Mouse (Mus musculus) C2C12 (cell line): ENCODE results near the gene Stard8. TPM values are rescaled to one million over a fixed set of nuclear protein-coding genes. Genes with fewer than 3 reads are reported as not detected.
"Not testable (repeated sequence)": the region's sequence is repeated elsewhere in the genome, so short reads cannot be mapped to it uniquely, and the experiment has no call there.

Experiments used
- H3K27me3 ChIP-seq: one replicate; pipeline ENCODE4 v1.6.1; 2011; ENCODE audit not compliant: control insufficient read depth, insufficient read depth, insufficient read length
- H3K36me3 ChIP-seq: one replicate; pipeline ENCODE4 v1.6.1; 2011; ENCODE audit not compliant: control insufficient read depth, insufficient read depth
- H3K4me3 ChIP-seq: one replicate; pipeline ENCODE4 v1.5.1; 2011; ENCODE audit warnings: mild to moderate bottlenecking, control low read depth; ENCODE audit not compliant: poor library complexity, insufficient read depth, severe bottlenecking
- H3K79me2 ChIP-seq: one replicate; pipeline ENCODE4 v1.6.1; 2011; ENCODE audit not compliant: control insufficient read depth, insufficient read depth
- H3K79me3 ChIP-seq: one replicate; pipeline ENCODE4 v1.6.1; 2011; ENCODE audit warnings: low read depth, control low read depth
- H3ac ChIP-seq: one replicate; pipeline ENCODE3; 2011; ENCODE audit warnings: low read depth; ENCODE audit not compliant: control insufficient read depth, insufficient read length
- CEBPB ChIP-seq: IDR thresholded peaks from one replicate; pipeline ENCODE4 v1.6.1; 2011; ENCODE audit warnings: low read depth, mild to moderate bottlenecking, control low read depth, moderate library complexity
- CTCF ChIP-seq: IDR thresholded peaks from one replicate; pipeline ENCODE4 v1.5.1; 2011; ENCODE audit not compliant: control insufficient read depth, insufficient read depth, insufficient read length
- FOSL1 ChIP-seq: IDR thresholded peaks from one replicate; pipeline ENCODE4 v1.8.0; 2011; ENCODE audit warnings: mild to moderate bottlenecking, low read length; ENCODE audit not compliant: poor library complexity, insufficient read depth, severe bottlenecking
- MAX ChIP-seq: IDR thresholded peaks from one replicate; pipeline ENCODE4 v1.6.1; 2011; ENCODE audit warnings: mild to moderate bottlenecking, control low read depth
- MYOD1 ChIP-seq: IDR thresholded peaks from one replicate; pipeline ENCODE4 v1.6.1; 2011; ENCODE audit warnings: low read depth; ENCODE audit not compliant: control insufficient read depth, insufficient read length
- MYOG ChIP-seq: IDR thresholded peaks from one replicate; pipeline ENCODE4 v1.6.1; 2011; ENCODE audit not compliant: control insufficient read depth, insufficient read length; ENCODE audit errors: extremely low read depth
- USF1 ChIP-seq: IDR thresholded peaks from one replicate; pipeline ENCODE4 v1.6.1; 2011; ENCODE audit warnings: low read depth, mild to moderate bottlenecking, control low read depth, moderate library complexity
- long read RNA-seq, 2 experiments: library from polyadenylated mRNA; unstranded; transcript quantifications; one replicate each; pipeline ENCODE4 v2.0.0; 2019 to 2020
- polyA plus RNA-seq: library from polyadenylated mRNA; unstranded; fragments of >200 nt; fragmentation: generic; extraction: Trizol; gene quantifications from one replicate; pipeline ENCODE4 v1.2.1, GENCODE M21; 2012; ENCODE audit warnings: missing spikeins

Gene Stard8
- polyA plus RNA-seq, result not detected
- long read RNA-seq, experiment 1, result 0 reads
- long read RNA-seq, experiment 2, result 0 reads

DNA sequence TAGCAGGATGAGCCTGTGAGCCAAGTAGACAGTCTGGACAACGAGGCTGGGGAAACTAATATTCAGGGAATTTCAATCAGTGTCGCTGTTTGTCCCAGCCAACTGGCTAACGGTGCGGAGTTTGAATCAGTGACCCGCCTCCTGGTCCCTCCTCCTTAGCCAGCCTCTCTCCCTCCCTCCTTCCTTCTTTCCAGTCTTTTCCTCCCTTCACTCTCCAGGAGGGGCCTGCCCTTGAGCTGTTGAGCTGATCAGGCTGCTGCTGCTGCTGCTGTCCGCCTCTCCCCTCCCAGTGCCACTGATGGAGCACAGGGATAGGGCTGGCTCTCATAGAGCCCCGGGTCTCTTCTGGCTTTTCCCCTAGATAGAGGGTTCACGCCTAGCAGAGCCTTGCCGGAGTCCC is at the start of gene Stard8:
Stard8 (plus strand) TSS at position 203 of the 400 bp plus-strand sequence.
- TF ChIP-seq MAX (no peak), USF1 (no peak), CEBPB (no peak), CTCF (no peak), FOSL1 (no peak), MYOD1 (no peak), MYOG (no peak)
- H3K4me3 ChIP-seq, result no peak within 1 kb of the TSS
- no peak within 1 kb of the TSS for H3ac ChIP-seq
- peaks cover 3% of the 10 kb centered on the region for H3K27me3 ChIP-seq
- H3K36me3 ChIP-seq, result no peaks in the 10 kb centered on the region
- no peaks in the 10 kb centered on the region for H3K79me2 ChIP-seq
- H3K79me3 ChIP-seq, result no peaks in the 10 kb centered on the region

DNA sequence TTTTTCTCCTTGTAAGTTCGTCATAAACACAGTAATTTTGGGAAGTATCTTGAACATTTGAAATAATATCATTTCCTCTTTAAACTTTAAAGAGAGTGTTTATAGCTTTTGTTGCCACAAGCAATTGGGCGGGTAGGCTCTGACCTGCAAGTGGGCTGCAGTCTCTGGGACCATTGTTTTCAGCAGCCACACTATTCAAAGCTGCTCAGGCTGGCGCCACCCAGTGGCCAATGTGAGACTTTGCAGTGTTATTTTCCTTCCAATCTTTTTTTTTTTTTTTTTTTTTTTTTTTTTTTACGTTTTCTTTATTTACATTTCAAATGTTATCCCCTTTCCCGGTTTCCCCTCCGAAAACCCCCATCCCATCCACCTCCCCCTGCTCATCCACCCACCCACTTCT is 49.1 kb upstream of the Stard8 start:
- TF ChIP-seq CTCF (peak; percentile 14), USF1 (no peak), CEBPB (no peak), MYOD1 (no peak), MYOG (no peak), MAX (no peak), FOSL1 (no peak)
- no peaks in the 10 kb centered on the region for H3K79me2 ChIP-seq
- no peaks in the 10 kb centered on the region for H3K79me3 ChIP-seq
- H3K27me3 ChIP-seq, result no peaks in the 10 kb centered on the region
- H3K36me3 ChIP-seq, result no peaks in the 10 kb centered on the region
- H3K4me3 ChIP-seq, result no peak overlapping the region
- no peak overlapping the region for H3ac ChIP-seq

DNA sequence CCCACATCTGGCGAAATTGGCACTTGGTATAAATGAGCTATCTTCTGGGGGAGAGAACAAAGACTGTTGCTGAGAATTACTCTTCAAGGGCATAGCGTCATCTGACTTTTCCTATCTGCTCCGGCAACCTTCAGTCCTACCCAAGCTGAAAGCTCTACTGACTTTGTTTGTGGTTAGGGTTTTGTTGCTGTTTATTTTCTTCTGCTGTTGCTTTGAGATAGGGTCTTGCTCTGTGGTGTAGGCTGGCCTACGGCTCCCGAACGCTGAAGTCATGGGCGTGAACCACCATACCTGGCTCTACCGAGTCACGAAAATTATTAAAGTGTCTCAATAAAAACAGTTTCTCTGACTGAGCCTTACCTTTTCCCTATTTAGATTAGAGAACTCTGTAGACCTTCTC is 44.8 kb upstream of the Stard8 start:
- no peaks in the 10 kb centered on the region for H3K79me2 ChIP-seq
- no peak overlapping the region for H3K4me3 ChIP-seq
- H3K79me3 ChIP-seq, result no peaks in the 10 kb centered on the region
- H3ac ChIP-seq, result no peak overlapping the region
- no peak for TF ChIP-seq MAX
- no peak for TF ChIP-seq MYOG
- no peak for TF ChIP-seq CEBPB
- H3K27me3 ChIP-seq, result no peaks in the 10 kb centered on the region
- no peaks in the 10 kb centered on the region for H3K36me3 ChIP-seq

DNA sequence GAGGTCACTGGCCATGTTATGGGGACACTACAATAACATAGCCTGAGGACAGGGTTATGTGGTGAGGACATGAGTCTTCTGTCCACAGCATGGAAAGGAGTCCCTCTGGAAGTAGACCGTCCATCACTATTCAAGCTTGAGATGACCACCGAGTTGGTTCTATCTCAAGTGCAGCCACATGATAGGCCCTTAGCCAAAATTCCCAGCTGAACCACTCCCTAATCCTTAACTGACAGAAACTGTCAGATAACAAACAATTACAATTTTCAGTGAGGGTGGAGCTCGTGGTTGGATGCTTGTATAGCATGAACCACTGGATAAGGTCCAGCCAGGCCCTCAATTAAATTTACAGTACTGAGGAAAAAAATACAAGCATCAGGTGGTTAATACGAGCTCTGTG is 44.0 kb upstream of the Stard8 start:
- no peaks in the 10 kb centered on the region for H3K79me2 ChIP-seq
- no peaks in the 10 kb centered on the region for H3K79me3 ChIP-seq
- H3K36me3 ChIP-seq, result no peaks in the 10 kb centered on the region
- H3K4me3 ChIP-seq, result no peak overlapping the region
- H3K27me3 ChIP-seq, result no peaks in the 10 kb centered on the region
- TF ChIP-seq MYOD1 (no peak), MAX (no peak), FOSL1 (no peak), USF1 (no peak), CTCF (no peak), CEBPB (no peak)
- H3ac ChIP-seq, result no peak overlapping the region

DNA sequence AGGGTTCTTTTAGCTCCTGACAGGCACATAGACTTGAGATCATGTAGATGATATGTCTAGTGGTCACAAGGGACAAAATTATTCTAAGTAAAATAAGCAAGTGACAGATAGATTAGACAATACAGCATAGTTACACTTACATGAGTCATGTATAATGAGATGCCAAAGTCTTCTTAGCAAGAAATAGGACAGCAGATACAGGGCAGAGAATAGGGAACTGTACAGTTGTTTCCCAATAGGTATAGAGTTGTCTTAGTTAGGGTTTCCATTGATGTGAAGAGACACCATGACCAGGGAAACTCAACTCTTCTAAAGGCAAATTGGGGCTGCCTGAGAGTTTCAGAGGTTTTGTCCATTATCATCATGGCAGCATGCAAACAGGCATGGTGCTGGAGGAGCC is 39.3 kb upstream of the Stard8 start:
- Histone ChIP-seq H3K79me3 (no peaks in the 10 kb centered on the region), H3ac (no peak overlapping the region), H3K27me3 (no peaks in the 10 kb centered on the region), H3K36me3 (no peaks in the 10 kb centered on the region), H3K79me2 (no peaks in the 10 kb centered on the region), H3K4me3 (no peak overlapping the region)
- TF ChIP-seq MYOD1 (no peak), MAX (no peak), CEBPB (no peak), MYOG (no peak), FOSL1 (no peak), USF1 (no peak), CTCF (no peak)

DNA sequence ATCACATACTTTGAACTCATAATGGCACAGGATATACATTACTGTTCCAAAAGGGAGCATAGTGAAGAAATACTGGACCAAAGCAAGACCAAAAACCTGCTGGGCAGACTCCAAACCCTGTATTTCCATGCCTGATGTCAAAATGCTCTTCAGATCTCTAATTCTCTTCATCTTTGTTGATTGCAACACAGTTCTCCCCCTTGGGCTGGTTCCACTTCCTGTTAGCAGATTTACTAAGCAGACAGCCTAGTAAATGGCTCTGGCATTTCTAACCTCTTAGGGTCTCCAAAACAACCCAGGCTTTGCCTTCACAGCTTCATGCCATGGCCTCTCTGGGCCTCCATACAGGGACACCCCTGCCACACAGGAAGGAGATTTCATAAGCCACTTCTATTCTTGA is 38.5 kb upstream of the Stard8 start:
- H3K79me3 ChIP-seq, result no peaks in the 10 kb centered on the region
- H3K27me3 ChIP-seq, result no peaks in the 10 kb centered on the region
- no peaks in the 10 kb centered on the region for H3K36me3 ChIP-seq
- H3K79me2 ChIP-seq, result no peaks in the 10 kb centered on the region
- no peak overlapping the region for H3K4me3 ChIP-seq
- H3ac ChIP-seq, result no peak overlapping the region
- TF ChIP-seq MYOG (no peak), FOSL1 (no peak), USF1 (no peak)

DNA sequence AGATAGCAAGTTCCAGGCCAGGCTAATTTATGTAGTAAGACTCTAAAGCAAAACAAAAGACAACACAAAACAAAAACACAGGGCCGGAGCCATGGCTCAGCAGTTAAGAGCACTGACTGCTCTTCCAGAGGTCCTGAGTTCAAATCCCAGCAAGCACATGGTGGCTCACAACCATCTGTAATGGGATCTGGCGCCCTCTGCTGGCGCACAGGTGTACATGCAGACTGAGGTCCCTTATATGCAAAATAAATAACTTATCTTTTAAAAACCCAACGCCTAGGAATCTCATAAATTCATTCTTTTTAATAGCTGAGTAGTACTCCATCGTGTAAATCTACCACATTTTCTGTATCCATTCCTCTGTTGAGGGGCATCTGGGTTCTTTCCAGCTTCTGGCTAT is 16.4 kb upstream of the Stard8 start:
- H3K4me3 ChIP-seq, H3ac ChIP-seq, H3K79me2 ChIP-seq: not testable (repeated sequence)

More for the DNA sequence above, 16.4 kb upstream of the Stard8 start:
- not testable (repeated sequence) for H3K79me3 ChIP-seq, H3K36me3 ChIP-seq, H3K27me3 ChIP-seq
